Mouse (Mus musculus): ENCODE measurements at regions not wholly inside any gene's neighbourhood (a gene's known extent, or its start where the extent isn't known, plus 50 kb on each side); places are given as distances from the start of the nearest gene placed in this dataset.
A peak's percentile ranks its signal among the peaks of the same experiment; 100 is the strongest.

DNA sequence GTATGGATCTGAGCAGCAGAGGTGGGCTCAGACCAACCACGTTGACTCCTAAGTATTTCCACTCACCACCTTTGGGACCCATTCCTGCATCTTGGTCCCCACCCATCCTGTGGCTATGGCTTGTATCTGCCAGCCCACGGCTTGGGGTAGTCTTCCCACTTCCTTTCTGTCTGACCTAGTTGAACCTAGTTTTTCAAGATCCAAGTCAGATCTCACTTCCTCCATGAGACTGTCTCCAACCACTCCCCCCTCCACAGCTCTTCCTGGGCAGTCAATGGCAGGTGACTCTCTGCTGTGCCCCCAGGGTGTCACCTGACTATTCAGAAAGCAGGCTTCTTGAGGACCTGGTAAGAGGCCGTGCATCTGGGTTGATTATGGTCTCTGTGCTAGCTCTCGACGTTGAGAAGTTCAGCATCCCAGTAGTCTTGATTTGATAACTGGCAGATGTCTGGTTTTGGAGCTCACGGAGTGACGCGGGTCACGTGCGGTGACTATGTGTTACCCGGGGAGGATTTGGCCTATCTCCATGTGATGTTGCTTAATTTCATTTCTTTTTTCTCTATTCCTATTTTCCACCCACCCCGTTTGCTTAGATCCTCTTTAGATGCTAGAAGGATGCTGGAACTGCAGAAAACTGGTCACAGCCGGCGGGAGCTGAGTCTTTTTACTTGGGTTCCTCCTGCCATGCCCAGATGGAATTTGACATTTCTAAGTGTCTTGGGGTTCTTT is 147.5 kb upstream of the Mrps10 start:
- peak; percentile 97 for DNase-seq

DNA sequence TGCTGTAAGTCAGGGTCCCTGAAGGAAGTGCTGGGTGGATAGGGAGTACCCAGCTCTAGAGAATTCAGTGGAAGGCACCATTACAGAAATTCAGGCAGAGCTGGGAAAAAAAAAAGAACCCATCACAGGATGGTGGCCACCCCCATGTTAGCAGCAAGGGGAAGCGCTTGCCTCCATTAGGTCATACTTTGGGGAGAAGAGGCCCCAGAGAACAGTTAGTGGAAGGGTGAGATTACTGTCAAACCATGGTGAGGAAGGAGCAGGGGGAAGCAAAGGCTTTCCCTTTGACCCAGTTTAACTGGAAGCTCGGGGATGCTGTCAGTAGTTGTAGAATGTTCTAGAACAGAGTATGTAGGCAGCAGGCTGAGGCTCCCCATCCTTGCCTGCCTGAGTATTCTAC is 148.8 kb upstream of the Mrps10 start:
- DNase-seq, result peak; percentile 90

DNA sequence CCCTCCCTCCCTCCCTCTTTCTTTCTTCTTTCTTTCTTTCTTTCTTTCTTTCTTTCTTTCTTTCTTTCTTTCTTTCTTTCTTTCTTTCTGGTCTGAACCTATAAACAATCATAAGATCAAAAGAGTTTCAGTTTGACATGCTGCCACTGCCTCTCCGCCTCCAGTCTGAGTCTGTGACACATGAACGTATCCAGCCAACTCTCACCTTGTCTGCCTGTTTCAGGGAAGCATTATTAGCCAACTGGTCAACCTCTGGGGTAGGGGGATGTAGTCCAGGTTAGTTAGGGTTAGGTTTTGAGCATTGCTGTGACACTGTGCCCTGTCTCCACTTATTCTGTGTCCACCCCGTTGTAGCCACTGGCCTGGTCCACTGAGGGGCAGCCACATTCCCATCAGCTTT is 152.2 kb upstream of the Mrps10 start:
- DNase-seq, result no peak

DNA sequence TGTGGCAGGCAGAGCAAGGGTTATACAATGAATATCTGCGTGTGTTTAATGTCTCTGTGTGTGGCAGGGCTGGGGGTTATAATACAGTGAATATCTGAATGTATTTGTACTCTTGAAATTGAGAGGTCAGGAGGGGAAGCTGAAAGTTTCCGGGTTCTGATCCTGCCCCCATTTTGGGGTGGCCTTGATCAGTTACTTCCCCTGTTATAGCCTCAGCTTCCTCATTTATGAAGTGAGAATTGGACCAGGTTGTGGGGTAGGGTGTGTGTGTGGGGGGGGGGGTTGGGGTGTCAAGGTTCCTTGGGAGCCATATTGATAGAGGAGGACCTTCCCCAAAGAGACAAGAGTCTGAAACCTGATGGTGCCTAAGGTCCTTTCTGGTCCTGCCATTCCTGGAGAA is 152.8 kb upstream of the Mrps10 start:
- DNase-seq, result no peak

DNA sequence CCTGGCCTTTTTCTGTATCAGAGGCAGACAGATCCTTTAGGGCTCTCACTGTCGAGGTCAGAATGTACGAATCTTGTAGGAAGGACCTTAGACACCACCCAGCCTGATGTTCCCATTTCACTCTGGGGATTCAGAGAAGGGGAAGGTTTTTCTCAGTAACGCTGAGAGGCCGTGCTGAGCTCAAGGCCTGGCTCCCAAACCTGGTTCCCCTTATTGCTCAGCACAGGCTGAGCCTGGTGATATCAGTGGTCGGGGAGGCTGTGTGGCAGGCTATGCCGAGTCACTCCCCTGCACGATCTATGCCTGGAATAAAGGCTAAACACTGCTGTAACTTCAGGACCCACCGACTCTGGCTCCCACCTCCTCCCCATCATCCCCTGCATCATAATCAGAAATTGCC is 154.6 kb upstream of the Mrps10 start:
- DNase-seq, result peak; percentile 93

DNA sequence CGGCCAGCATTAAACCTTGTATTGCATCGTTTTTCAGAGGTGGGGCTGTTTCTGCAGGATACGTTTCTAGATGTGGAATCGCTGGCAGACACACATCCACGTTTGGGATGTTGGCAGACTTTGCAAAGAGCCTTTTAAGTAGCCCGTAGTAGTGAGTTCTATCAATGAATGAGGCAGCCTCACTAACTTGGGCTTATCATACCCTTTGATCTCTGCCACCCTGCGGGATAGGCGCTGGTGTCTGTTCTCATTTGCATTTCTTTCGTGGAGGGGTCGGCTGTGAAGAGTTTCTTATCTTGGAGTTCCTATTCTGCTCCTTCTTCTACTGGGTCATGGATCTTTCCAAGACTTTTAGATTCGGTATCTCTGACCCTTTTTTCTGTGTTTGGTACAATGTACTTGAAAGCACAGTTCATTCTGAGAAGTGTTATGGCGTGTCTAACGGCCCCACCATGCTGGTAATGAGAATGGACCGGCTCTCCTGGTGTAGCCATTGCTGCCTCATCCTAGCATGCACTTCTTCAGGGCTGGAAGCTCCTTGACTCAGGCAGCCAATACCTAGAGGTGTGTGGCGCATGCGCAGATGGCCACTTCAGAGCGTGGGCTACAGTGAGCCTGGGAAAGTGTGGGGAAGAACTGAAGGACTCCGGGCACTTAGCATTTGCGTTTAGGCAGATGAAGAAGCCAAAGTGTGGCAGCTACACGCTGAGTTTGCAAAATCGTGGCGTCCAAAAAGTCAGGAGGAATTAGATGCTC is 158.1 kb upstream of the Mrps10 start:
- no peak for DNase-seq

DNA sequence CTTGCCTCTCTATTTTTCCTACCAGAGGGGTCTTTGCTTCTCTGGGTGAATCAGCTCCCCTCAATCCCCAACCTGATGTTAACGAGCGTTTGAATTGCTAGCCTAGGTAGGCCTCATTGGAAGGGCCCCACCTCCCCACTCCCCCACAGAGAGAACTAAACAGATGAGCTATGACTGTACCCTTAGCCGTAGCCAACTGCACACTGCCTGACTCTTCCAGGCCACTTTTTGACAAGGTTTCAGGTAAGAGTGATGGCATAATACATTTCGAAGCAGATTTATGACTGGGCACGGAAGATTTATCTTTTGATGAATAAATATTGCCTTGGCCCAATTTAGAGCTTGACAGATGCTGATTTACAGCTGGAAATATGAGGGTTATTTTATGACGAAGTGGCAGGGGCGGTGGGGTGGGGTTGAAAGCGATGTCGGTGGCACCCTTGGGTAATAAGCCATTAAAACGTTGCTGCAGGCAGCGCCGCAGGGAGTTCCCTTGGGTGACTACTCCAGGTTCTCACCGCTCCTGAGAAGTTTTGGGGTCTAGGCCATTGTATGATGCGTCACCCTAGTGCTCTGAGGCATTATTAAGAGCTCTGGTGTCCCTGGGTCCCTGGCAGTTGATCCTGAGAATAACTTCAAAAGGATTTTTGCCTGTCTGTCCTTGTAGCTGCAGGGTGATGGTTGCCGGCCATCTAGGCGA is 159.7 kb upstream of the Mrps10 start:
- no peak for DNase-seq

DNA sequence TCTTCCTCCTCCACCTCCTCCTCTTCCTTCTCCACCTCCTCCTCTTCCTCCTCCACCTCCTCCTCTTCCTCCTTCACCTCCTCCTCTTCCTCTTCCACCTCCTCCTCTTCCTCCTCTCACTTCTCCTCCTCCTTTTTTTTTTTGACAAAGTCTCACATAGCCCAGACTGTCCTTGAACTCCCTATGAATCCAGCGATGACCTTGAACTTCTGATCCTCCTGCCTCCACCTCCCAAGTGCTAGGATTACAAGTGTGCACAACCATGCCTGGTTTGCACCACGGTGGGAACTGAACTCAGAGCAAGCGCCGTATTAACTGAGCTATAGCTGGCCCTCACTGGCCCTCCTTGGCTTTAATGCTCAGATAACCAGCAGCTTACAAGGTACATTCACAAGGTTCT is 161.2 kb upstream of the Mrps10 start:
- no peak for DNase-seq

DNA sequence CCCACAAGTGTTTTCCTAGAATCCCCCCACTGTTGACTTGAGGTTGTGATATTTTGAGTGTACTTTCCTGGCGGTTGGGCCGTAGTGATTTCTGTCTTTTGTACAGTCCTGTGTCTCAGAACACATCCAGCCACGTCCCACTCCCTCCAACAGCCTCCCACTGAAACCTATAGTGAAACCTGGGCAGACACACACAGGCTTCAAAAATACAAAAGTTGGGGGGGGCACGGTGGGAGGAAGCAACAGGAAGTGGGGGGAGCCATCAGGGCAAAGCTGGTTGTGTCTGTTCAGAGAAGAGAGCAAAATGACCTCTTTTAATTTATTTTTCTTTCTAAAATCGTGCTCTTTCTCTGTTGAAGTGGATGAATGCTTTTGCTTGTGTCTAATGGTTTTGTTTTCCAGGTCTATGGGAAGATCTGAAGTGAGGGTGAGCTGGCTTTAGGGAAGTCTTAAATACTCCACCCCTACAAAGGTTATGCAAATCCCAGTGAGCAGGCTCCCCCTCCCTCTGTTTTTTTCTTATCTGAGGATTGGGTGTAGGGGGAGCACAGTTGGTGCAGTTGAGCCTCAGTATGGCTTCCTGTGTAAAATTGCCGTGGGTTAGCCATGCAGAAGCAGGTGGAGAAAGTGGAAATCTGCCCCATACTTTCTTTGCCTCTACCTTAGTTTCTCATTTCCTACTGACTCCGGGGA is 164.1 kb upstream of the Mrps10 start:
- no peak for DNase-seq

DNA sequence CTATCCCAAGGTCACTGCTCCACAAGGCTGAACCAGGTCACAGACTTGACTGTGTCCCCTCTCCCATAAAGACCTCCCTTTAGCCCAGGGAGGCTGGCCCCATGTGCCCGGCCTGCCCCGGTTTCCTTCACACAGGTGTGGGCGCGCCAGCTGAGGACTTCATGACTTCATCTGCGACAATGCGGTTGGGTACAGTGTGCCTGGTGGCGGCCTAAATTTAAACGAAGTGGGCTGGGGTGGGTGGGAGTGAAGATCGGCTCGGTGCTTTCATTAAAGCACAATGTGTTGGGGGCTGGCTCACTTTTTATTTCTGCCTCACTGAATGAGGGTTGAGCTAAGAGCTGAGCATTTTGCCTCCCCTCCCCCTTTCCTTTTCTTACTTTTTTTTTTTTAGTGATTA is 169.5 kb upstream of the Mrps10 start:
- no peak for DNase-seq

DNA sequence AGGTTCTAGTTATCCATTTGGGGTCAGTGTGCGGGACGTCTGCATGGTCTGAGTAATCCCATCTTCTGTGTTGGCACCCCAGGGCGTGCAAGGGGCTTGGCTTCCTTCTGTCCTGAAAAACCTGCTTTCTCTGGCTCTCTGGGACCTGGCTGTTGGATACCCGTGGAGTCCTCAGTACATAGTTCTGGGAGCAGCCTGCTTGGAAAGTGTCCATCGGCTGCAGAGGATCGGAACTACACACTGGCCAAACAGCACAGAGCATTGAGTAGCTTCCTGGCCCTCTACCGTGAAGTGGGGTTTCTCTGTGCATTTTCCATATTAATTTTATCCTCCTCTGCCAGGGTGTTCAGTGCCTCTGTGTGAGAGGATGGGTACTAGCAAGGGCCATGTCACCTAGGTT is 170.7 kb upstream of the Mrps10 start:
- DNase-seq, result peak; percentile 94

DNA sequence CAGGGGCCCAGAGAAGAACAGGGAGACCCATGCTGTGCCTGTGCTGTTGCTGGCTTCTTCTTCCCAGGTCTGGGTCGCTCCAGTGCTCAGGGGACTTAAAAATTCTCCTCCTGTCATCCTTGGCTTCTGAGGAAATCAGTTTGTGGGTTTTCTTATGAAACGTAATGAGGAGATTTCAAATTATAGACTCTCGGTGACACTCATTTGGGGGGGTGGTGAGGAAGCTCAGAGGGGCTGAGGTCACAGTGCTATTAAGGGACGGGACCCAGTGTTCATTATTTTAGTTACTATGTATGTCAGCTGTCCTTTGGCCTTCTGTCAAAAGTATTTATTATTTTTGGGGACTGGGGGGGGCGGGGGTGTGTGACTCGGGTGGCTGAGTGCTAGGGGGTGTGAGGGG is 171.7 kb upstream of the Mrps10 start:
- DNase-seq, result no peak

DNA sequence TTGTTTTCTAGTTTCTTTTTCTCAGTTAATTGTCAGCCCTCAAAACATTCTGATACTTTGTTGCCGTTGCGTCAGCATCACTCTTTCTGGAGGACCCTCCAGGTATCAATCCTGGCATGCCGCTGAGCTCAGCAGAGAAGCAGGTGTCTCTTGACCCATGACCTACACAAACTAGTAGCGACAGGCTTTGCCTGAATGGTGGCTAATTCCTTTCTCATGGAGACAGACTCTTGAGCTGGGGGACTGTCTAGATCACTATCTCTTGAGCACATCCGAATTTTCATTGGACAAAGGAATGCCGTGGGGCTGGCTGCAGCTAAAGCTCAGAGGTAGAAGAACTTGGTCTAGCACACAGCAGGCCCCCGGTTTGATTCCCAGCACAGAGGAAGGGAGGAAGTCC is 172.7 kb upstream of the Mrps10 start:
- no peak for DNase-seq

DNA sequence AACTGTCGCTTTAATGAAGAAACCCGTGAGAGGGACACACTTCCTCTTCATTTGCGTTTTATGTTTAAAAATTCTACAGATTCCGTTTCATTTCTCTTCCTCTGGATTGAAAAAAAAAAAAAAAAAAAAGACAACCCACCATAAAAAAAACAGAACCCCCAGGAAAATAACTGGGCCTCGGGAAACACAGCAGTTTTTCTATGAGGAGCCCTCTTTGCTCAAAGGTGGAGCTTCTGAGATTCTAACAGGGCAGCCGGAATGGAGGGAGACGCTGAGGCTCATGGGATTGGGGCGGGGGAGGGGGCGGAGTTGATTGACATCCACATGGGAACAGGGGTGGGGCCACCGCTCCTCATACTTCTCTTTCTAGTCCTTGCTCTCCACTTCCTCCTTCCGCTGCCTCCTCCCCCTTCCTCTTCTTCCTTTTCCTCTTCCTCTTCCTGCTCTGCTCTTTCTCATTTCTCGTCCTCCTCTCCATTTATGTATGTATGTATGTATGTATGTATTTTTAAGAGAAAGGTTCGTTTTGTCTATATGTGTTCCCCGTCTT is 174.1 kb upstream of the Mrps10 start:
- no peak for DNase-seq

DNA sequence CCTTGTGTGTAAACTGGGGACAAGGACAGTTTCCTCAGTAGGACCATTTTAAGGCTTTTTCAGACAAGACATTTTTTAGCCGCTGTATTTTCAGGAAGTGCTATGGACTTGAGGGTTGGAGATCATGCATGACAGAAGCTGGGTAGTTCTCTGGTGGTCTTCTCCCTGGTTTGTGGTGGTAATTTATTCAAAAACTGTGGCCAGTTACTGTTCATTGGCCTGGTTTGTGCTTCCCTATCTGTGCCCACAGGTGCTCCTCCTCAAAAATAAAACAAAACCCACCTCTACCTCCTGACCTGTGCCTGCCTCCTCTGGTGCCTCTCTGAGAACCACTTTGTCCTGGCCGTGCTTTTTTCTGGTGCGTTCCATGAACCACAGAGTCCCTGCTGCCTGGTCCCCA is 177.3 kb upstream of the Mrps10 start:
- DNase-seq, result no peak

DNA sequence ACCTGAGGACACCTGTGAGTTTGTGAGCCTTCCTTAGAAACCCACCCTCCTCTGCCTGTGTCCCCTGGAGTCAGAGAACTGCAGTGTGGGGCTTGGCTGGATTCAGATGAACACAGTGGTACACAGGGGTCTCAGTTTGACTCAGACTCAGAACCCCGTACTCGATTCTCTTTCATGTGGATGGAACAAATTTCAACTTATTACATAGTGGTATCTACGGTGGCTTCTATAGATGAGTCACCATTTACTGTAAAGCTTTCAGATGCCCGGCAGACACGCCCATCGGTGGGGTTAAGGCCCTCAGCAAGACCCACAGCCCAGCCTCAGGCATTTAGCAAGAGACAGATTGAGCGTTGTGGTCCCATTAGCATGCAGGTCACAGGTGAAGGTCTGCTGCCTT is 178.9 kb upstream of the Mrps10 start:
- DNase-seq, result no peak

DNA sequence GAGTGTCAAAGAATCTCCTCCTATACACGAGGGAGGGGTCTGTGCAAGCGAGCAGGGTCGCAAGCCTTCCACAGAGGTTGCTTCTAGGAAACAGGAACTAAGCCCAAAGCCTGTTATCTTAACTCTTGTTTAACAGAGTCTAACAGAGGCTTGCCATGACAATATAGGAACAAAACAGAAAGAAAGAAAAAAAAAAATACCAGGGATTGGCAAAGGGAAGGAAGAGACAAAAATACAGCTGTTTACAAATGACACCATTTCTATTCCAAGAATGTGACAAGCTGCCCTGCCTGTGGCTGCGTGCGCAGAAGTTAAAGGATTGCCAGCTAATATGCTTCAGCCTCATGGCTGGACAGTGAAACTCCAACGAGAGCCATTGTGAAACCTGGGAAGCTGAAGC is 173.8 kb upstream of the Ubr2 start:
- peak; percentile 96 for DNase-seq

DNA sequence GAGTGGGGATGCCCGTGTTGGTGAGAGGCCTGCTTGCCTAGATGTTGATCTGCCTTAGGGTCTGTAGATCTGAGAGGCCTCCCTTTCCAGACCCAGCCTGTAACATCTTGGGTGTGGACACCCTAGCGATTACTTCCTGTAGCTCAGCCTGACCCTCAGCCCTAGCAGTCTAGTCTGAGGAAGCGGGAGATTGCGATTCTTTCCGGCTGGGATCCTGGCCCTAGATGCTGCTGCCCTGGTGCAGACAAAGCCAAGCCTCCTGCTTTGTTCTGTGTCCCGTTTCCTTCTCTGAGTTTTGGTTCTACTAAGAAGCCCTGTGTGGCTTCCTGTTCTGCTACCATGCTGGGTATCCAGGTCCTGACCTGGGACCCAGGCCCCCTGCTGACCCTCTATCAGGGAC is 171.8 kb upstream of the Ubr2 start:
- peak; percentile 98 for DNase-seq

DNA sequence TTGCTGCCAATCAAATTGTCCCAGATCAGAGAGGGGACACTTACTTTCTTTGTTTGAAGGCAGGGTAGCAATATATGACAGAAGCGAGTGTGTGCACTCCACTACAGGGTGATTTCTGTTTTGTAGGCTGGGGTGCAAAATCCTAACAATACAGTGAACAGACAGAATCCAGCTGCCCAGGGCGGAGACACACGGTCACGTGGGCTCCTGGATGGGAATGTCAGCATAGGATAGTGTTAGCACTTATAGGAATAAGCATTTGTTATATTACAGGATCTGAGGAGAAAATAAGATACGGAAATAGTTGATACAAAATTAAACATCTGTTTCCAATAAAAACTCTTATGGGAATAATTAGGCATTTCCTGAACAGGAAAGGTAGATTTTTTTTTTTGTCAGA is 169.1 kb upstream of the Ubr2 start:
- DNase-seq, result no peak

DNA sequence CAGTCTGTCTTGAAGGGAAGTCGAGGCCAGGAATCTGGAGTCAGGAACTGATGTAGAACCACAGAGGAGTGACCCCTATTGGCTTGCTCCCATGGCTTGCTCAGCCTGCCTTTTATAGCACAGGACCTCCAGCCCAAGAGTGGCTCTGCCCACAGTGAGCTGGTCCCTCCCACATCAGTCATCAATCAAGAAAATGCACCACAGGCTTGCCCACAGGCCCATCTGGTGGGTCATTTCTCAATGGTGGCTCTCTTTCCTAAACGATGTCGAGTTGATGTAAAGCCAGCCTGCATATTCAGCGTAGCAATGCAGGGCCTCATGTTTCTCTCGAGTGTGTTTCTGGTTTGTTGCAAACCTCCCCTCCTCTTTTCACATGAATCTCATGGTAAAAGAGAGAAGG is 168.3 kb upstream of the Ubr2 start:
- no peak for DNase-seq

DNA sequence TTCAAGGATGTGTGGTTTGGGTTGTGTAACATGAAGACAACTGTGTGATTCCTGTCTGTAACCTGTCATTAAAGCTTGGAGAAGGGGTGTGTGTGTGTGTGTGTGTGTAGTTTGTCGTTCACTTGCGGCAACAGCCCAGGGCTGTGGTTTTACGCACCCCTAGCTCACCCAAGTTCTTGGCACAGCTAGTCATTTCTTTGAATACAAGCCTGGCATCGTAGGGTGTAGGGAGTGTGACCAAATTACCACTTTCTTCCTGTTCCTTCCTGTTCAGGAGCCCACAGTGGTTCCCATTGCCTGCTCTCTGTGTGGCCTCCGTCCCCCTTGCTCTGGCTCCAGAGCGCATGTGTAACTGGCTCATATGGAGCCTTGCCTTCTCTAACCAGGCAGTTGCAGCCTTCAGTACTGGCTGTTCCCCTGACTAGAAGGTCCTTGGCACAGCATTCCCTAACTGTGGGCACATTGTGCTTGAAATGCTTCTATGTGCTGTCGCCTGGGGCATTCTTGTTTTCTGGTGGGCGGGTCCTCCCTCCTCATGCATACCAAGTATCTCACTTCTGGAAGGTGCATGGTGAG is 167.4 kb upstream of the Ubr2 start:
- DNase-seq, result no peak

DNA sequence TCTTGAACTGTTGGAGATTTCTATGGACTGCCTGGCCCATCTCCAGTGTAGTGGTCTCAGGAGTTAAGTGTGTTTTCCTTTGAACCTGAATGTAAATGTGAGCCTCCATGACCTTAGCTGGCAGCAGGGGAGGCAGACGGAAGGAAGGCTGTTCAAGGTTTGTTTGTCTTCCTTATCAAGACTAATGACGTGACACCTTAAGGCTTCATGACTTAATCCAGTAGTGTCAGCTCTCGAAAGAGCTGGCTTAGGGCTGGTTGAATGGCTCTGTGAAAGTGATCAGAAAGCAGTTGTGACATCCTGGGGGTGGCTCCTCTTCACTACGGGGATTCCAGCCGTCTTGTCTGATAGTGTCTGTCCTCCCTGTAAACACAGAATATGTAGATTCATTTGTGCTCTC is 166.0 kb upstream of the Ubr2 start:
- DNase-seq, result no peak

DNA sequence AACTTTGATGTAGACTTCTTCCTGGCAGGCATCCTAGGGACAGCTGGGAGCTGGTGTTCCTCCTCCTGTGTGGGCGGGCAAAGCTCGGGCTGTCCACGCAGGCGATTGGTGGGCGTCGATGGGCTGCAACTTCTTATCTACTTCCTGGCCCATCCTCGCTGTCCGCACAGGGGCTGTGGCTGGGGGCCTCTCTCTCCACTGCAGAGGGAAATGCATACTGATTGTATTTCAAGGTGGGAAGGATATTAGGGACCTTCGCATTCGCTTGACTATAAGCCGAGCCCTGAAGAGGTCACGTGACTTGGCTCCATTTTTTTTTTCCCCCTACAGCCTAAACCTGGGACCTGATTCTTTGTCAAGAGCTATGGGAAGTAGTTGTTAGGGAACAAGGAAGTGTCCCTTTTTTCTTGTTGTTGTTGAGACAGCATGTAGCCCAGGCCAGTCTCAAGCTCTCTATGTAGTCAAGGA is 164.4 kb upstream of the Ubr2 start:
- DNase-seq, result peak; percentile 99

All from heart, adult 11 months (tissue).